Mouse (Mus musculus) kidney, adult 2 months (tissue): Measurements from ENCODE around the gene Rorb.

Experiments used
- CTCF ChIP-seq: fragments of 200-500 bp; conservative IDR thresholded peaks from 2 replicates; pipeline ENCODE4 v1.5.1; 2011; ENCODE audit warnings: low read depth, mild to moderate bottlenecking, control low read depth, low read length, moderate library complexity, mixed read lengths; ENCODE audit not compliant: insufficient read depth, insufficient read length
- POLR2A ChIP-seq: fragments of 200-500 bp; IDR thresholded peaks from one replicate; pipeline ENCODE4 v1.6.1; 2011; ENCODE audit warnings: low read depth, low read length, control low read depth

GRCm38 (mm10) chr19:19110011-19110768, 806 bp downstream of the Rorb start:
- no peak for TF ChIP-seq CTCF
- TF ChIP-seq POLR2A = no peak
